Mouse (Mus musculus) left cerebral cortex, postnatal 10 days (tissue): ENCODE measurements around the gene Creb5. TPM values are rescaled to one million over a fixed set of nuclear protein-coding genes. Genes with fewer than 3 reads are reported as not detected.

Experiments
- DNase-seq, 2 experiments: peaks; one replicate each; pipeline ENCODE4 v3.0.0; 2021 to 2022; ENCODE audit warnings: low spot score in 2 of 2, mixed read lengths in 1 of 2; ENCODE audit errors: extremely low spot score in 1 of 2
- intact Hi-C: fragments of 180-260 bp; cut with DNase I; formaldehyde crosslinking; loops from one replicate; pipeline ENCODE4 v1.15.1; 2025
- total RNA-seq, 2 experiments: library from RNA; stranded (reverse); gene quantifications; 2 replicates each; pipeline ENCODE4 v1.2.3; 2021

Gene Creb5
- total RNA-seq = 1 to 10 TPM; 2.4 to 2.9 TPM

DNA sequence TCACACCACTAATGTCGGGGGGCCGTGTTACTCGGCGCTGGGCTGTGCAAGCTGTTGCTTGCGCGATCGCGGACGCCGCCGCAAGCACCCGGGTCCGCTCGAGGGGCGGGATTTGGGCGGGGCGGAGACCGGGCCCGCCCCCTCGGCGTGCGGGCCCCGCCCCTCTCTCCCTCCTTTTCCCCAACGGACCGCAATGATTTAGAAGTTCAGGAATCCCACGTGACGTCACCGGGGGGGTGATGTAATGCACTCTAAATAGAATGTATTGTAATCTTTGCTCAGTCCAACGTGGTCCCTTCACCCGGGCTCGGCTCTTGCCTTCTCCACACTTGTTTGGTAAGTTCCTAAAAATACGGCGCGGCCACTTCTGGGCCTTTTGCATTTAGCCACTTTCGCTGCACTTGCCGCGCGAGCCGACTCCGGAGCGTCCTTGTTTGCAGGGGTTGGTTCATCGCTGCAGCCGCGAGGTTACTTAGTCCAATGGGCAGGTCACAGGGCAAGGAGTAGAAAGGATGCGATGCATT lies at the start of gene Creb5:
TSS of gene Creb5 (plus strand) at position 233 of the 524 bp plus-strand sequence.
- DNase-seq = peak; percentile 49 to 85
- intact Hi-C loops = loop anchor here (5.0 kb wide), 1 partner anchor 365 kb away; no protein-coding TSS in a partner anchor

DNA sequence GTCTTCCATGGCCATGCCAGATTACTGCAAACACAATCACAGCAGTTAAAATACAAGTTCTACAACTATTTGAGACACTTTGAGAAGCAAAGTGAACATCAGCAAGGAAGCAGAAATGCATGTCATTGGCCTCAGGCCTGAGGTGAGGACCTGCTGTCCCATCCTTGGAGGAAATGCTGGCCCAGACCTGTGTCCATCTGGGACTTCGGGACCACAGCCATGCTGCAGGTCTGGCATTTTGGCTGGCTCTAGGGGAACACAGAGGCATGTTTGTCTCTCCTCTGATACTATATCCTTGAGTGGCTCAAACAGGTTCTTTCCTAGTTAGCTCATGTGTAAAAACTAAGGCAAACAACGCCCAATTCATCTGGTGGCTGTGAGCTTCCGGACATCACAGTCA lies 27.2 kb upstream of the Creb5 start:
- intact Hi-C loops = no loop called here
- DNase-seq = no peak

DNA sequence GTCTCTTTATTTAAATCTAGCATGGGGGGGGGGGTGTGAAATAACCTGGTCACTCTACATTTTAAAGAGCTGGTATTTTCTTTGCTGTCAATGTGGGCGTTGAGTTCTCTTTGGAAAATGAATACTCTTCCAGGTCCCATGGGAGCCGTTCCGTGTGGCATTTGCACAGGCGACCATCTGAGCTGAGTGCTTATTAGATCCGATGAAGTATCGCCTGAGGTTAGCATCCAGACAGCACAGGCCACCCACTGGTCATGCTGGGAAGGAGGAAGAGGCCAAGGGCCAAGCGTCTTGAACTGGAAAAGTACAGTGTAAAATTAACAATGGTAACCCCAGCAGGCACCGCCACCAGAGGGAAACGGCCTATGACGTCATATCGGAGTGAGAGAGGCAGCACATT lies 24.7 kb upstream of the Creb5 start:
- no peak for DNase-seq
- intact Hi-C loops = no loop called here

DNA sequence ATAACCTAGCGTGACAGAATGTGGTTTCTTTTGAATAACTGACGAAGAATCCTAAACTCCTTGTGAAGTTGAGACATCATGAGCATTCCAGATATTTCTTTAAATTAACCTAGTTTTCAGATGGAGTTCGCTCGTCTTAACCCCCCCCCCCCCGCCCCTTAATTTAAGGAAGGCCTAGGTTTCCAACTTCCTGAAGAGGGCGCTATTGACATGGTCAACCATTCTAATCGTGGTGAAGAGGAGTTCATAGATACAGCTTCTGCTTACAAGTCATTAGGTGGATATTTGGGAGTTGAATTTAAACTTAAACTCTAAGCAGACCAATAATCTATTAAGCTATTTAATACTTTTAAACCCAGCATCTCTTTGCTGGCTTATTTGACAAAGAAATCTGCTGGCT lies 20.0 kb upstream of the Creb5 start:
- intact Hi-C loops = no loop called here
- DNase-seq = no peak

DNA sequence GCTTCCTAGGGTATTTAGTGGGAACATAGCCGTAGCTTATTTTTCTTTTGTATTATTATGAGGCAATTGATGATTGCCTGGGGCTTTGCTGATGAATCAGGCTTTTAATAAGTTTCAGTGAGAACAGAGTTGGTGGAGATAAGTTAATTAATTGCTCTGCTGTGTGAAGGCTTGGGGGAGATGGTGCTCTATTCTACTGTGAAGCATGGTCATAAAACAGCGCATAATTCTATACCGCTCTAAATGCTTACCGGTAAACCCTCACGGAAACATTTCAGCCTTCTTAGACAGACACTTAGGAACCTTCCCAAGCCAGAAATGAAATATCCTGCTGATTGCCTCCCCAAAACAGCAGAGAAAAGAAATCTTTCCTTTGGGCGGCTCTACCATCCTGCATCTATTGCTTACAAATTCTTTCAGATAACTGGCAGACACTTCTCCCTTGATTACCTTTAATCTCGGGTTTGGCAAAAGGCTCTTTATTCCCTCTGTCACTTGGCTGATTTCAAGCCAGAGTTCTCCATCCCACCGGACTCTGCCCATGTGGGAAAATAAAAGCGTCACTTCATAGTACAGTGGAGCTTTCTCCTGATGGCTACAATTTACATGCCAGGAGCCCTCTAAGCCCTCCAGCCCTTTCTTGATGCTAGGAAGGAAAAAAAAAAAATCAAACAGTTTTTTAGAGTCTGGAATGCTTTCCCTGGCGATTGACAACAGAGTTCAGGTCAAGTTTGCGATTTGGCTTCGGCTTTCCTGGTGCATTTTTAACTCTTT lies 19.2 kb upstream of the Creb5 start:
- no peak for DNase-seq
- intact Hi-C loops = no loop called here

DNA sequence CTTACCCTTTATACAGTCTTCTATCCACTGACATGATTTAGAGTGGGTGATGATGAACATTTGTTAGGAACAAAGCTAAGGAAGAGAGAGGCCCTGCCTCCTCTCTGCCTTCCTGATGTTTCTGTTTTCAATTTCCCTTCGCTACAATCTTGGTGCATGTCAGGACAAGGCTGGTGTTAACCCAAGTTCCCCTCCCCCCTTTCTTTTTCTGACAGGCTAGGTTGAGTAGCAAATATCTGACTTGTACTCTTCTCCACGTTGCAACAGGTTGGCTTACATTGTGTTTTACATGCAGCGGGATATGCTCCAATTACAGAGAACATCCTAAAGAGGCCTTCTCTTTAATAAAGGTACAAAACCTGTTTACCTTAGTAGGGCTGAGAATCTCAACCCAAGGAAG lies 15.9 kb upstream of the Creb5 start:
- no peak for DNase-seq
- intact Hi-C loops = no loop called here

DNA sequence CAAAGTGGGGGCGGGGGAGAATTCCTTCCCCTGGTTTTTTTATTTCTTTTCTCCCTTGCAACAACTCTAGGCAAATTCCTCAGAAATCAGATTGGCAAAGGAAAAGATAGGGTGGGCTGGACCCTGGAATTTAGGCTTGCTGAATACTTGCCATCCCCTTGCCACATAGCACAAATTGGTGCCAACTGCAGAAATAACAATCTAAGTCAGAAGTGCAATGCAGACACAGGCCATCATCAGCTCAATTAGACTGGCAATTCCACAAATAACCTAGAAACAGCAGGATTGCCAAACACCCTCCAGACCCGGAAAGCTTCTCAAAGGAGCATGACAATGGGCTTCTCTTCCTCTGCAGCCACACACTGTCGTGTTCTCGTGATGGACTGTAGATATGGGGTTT lies 15.4 kb upstream of the Creb5 start:
- DNase-seq = no peak
- intact Hi-C loops = no loop called here

DNA sequence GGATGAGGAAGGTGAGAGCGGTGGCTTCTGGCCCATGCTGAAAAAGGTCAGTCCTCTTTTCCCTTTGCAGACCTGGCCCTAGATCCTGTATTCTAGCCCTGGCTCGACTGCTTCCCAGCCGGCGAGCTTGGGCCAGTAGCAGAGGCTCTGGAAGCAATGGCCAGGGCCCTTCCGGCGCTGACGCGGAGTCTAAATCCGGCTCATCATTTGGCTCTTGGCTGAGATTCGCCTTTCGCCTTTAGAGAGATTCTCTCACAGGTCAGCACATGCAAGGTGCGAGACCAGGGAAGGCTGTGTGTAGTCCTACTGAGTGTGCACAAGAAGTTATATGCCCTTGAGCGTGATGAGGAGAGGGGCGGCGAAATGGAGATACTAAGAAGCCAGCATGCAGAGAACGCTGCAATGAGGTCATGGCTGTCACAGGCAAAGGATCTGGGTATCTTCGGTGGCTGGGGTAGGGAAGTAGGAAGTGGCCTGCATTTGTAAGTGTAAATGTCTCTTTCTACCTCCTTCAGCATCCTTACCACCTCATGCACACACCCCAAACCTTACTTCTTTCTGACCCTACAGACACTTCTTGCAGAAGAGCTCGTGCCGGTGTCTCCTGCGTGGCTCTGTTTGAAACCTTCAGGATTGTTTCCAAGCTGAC lies 557 bp upstream of the Creb5 start:
- DNase-seq = peak in 1 of 2 experiments; percentile 29
- intact Hi-C loops = loop anchor here (5.0 kb wide), 1 partner anchor 366 kb away; no protein-coding TSS in a partner anchor

DNA sequence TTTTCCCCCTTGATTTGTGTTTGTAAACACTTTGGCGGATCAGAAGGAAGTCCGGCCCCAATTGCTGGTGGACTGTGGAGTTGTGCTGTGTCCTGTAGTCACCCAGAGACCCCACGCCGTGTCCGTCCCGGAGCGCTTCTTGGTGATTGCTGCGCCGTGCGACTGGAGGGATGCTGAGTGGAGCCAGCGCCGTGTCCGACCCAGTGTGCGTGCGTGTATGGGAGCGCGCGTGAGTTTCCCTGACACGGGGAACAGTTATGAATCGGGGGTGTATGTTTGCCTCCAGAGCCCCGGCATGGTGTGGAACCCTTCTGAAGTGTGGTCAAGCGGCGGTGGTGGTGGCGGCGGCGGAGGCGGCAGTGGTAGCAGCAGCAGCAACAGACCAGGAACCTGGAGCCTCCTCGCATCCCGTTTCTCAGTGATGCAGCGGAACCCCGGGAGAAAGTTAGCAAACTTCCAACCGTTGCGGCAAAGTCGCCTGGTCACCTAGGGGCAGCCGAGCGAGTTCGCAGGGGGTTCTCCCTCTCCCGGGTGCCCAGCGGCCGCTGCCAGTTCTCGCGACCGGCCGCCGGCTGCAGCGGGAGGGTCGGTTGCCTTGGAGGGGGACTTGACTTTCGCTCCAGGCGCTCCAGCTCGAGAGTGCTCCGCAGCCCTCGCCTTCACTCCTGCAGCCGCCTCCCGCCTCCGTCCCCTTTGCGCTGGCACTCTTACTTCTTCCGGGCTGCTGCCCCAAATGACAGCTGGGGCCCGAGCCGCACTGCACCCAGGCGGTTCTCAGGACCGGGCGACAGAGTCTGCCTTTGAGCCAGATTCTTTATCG lies 702 bp downstream of the Creb5 start:
- intact Hi-C loops = loop anchor here (5.0 kb wide), 1 partner anchor 365 kb away; no protein-coding TSS in a partner anchor
- peak in 1 of 2 experiments; percentile 45 for DNase-seq

DNA sequence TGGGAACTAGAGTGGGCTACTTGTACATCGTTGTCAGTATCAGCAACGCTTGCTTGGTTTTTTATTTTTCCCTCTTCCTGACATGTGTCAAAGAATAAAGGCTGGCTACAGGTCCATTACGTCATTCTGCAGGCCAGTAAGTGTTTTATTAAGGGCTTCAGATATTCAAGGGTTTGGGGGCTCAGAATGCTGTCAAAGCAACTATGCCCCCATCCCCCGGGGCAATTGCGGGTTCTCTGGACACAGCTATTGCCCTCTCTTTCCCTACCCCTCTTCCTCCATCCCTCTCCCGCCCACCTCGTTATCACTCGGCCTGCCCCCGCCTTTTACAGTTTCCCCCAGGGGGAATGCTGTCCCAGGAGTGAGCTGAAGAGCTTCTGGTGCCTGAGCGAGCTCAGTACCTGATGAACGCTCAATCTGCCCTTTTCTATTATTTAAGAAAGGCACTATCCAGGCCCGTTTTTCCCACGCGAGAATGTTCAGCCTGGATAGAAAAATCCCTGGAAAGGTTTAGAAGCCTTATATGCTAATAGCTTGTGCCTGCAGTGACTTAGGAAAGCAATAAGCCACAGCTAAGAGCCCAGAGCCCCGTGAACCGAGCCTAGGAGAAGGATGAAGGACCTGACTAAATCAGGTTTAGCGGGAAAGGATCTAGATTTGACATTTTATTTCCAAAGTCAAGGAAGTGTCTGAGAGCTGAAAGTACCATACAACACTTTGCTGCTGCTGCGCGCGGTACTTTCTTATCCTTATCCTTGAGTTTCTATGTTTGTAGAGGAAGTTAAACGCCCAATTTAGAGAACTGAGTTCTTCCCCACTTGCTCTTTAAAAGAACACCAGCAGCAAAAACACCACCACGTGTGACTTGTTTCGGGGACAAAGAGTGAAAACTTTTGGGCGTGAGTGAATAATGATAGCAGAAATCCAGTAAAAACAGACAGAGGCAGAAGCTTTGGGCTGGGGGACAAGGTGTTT lies 1.8 kb downstream of the Creb5 start:
- intact Hi-C loops = loop anchor here (5.0 kb wide), 1 partner anchor 363 kb away; no protein-coding TSS in a partner anchor
- no peak for DNase-seq

DNA sequence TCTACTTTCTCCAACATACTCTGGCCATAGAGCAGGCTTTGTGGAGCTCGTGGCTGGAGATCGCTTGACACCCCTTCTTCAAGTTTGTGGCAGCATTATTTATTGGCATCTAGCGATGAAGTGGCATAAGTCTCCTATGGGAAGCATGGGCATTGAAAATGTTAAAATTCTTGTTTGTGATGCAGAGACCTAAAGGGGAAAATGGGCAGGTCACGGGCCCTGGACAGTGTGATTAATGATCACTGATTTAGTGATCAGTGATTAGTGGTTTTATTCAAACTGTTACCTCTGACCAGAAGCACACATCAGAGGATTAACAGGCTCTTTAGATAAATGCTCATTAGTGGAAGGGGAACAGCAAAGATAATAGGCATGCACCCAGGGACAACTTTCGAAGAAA lies 2.6 kb downstream of the Creb5 start:
- DNase-seq = no peak
- intact Hi-C loops = loop anchor here (5.0 kb wide), 1 partner anchor 363 kb away; no protein-coding TSS in a partner anchor

DNA sequence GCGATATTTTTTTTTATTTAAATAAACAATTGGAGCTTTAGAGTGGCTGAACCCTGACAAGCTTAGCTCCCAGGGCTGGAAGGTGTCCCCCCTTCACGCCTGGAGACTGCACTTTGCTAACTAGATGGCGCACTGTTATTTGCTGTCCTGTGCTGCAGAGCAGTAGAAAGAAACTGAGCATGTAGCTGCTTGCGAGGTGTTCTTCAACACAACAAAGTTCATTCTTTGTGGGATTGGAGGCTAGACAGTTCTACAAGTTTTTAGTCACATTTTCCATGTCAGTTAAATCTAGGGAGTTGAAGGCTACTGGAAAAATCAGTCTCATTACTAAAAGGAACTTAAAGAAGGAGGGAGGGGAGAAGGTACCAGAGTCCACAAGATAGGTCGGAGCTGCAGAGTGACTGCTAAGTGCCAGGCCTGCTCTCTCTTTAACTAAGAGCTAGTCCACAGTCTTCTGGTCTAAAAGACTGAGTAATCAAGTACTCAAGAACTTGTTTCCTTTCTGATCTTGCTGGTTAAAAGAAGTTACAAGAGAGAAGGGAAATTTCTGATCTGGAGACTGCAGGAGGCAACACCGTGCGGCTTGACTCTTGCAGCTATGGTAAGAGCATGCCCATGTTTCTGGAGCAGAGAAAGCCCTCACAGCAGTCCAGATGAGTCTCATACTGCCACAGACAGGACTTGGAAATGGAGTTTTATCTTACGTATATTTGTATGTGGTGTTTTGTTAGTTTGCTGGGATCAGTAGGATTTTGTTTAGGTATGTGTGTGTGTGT lies 3.3 kb downstream of the Creb5 start:
- intact Hi-C loops = no loop called here
- no peak for DNase-seq

DNA sequence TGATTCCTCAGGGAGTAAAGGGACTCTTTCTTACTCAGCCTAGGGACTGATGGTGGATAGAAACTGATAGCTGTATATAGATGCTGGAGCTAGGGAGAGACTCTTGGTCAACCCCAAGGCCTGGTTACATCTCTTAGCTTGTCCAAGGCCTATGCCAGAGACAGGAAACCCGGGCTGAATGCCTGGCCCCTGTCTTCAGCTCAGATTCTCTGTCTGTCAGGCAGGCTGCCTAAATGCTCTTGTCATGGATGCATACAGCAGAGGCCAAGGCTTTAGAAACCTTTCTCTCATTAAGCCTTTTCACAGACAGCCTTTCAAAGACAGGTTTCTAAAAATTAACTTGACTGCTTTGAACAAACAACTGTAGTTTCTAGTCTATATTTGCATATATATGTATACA lies 5.9 kb downstream of the Creb5 start:
- DNase-seq = no peak
- intact Hi-C loops = no loop called here

DNA sequence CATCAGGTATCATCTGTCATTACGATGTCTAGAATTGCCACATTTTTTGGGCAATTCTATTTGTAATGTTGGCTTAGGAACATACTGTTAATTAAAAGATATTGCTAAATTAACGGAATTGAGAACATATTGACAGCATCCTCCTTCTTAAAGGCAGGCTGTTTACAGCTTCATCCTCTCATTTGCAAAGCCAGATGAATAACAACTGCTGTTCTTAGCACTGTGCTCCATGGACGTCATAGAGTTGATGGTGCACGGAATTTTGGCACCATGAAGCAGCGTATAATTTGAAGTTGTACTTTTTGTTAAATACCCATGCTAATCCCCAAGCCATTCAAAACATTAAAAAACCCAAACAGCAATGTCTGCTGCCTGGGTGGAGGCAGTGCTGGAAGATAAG lies 10.8 kb downstream of the Creb5 start:
- DNase-seq = no peak
- intact Hi-C loops = no loop called here

DNA sequence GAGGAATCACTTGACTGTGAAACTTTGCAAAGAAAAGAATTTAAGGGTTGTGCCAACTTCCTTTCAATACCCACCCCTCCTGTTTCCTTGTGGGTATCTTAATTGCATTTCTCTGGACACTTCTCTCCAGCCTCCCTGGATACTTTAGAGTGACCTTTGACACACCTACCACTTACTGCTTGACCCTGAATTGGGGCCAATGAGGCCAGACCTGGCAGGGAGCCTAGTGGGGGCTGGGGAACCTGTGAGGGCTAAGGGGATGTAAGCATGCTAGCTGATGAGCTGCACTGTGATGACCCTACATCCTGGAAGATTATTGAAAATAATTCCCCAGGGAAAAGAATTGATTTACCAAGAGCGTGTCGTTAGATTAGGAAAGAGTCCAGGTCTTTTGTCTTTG lies 17.1 kb downstream of the Creb5 start:
- intact Hi-C loops = no loop called here
- peak in 1 of 2 experiments; percentile 29 for DNase-seq

DNA sequence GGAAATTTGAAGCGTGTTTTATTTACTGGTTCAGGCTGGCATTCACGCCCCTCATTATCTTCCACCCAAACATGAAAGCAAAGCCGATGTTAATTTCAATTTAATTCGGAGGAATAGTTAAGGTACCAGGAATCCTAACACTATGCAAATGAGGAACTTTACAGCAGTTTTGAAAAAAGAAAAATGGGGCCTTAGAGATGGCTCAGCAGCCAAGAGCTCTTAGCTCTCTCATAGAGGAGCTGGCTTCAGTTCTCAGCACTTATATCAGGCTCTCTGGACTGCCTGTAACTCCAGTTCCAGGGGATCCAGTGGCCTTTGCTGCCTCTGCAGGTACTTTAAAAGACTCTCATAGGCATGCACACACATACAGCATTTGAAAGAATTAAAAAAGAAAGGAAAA lies 19.1 kb downstream of the Creb5 start:
- no peak for DNase-seq
- intact Hi-C loops = no loop called here

DNA sequence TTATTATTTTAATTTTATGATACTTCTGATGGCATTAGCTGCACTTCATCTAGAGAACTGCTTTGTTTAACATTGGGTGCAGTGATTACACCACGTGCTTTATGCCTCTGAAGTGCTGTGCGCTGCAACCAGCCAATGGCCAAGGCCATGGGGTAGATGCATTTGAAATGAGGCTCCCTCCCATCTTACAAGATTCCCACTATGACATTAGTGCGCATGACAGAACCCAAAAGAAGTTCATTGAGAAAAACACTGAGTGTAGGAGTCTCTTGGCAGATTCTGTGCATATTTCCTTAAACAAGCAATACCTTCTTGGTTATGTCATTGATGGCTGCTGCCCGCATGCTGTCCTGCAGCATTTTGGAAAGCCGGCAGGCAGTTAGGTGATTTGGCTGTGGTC lies 19.6 kb downstream of the Creb5 start:
- intact Hi-C loops = no loop called here
- no peak for DNase-seq
